Mouse (Mus musculus): ENCODE measurements around the gene Carns1. TPM values are rescaled to one million over a fixed set of nuclear protein-coding genes. Genes with fewer than 3 reads are reported as not detected.

Carns1 gene
- polyA plus RNA-seq, 1 experiment from 2014 or later: 2.6 TPM

GRCm38 (mm10) chr19:4147782-4148490 is 27.3 kb downstream of the Carns1 start:
- Histone ChIP-seq H3K4me3 (peak overlapping the region; percentile 86), H3K36me3 (peaks cover 23% of the 10 kb centered on the region), H3K27me3 (no peaks in the 10 kb centered on the region), H3K4me1 (peaks cover 17% of the 10 kb centered on the region), H3K9me3 (0 out of 2 replicates have a peak, but pooled peaks cover 4% of the 10 kb centered on the region), H3K9ac (peak overlapping the region; percentile 82), H3K27ac (no peak overlapping the region), H3K4me2 (replicated peaks) (peak overlapping the region; percentile 75)
- WGBS: 36% methylated on average over 9 of the region's 9 CpGs
- ATAC-seq (ENCODE audit: insufficient number of reproducible peaks, insufficient read depth, low FRiP score, low TSS enrichment): no peak; the same call in 1 of the 2 replicates

- WGBS: 44% methylated on average over 3 of the region's 3 CpGs
- Histone ChIP-seq H3K36me3 (peaks cover 22% of the 10 kb centered on the region), H3K4me2 (replicated peaks) (no peak overlapping the region), H3K9ac (no peak overlapping the region), H3K9me3 (0 out of 2 replicates have a peak, but pooled peaks cover 4% of the 10 kb centered on the region), H3K27ac (no peak overlapping the region; the same call in 1 of the 2 replicates), H3K4me3 (no peak overlapping the region), H3K4me1 (peaks cover 17% of the 10 kb centered on the region), H3K27me3 (no peaks in the 10 kb centered on the region)
- ATAC-seq (ENCODE audit: insufficient number of reproducible peaks, insufficient read depth, low FRiP score, low TSS enrichment): no peak
Observed at GRCm38 (mm10) chr19:4147022-4147405, 28.3 kb downstream of the Carns1 start.

DNA sequence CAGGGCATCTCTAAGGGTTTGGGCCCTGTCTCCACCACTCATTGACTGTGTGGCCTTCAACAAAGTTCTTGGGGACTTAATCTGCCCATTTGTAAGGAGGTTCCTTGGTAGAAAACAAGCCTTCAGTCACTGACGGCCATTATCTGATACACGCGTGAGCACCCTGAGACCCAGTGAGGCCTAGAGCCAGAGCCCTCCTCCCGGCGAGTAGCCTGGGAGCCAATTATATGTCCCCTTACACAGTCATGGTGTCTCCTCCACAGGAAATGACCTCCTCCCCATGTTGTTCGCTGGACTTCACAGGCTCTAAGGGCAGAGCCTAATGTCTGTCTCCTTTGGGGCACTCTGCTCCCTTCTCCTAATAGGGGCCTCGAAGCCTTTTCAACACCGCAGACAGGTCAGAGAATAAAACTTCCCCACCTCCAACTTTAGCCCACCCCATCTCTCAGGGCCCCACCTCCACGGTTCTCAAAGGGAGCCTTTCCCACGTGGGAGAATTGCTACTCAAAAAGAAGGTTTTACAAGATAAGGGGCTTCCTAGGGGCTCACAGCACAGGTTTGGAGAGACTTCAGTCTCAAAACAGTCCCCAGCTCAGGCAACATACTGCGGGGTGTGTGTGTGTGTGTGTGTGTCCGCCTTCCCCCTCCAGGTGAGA is 28.8 kb downstream of the Carns1 start:
- Histone ChIP-seq H3K4me3 (no peak overlapping the region), H3K9me3 (0 out of 2 replicates have a peak, but pooled peaks cover 4% of the 10 kb centered on the region), H3K27ac (no peak overlapping the region; the same call in 1 of the 2 replicates), H3K9ac (no peak overlapping the region), H3K4me2 (replicated peaks) (no peak overlapping the region), H3K36me3 (peaks cover 18% of the 10 kb centered on the region), H3K27me3 (no peaks in the 10 kb centered on the region), H3K4me1 (peaks cover 17% of the 10 kb centered on the region)
- ATAC-seq (ENCODE audit: insufficient number of reproducible peaks, insufficient read depth, low FRiP score, low TSS enrichment): no peak
- WGBS: 68% methylated on average over 12 of the region's 12 CpGs

- WGBS: 88% methylated on average over 5 of the region's 5 CpGs
- H3K27ac ChIP-seq: no peak overlapping the region
- H3K36me3 ChIP-seq: peaks cover 12% of the 10 kb centered on the region
- H3K4me2 ChIP-seq (replicated peaks): no peak overlapping the region
- H3K4me3 ChIP-seq: no peak overlapping the region
- ATAC-seq (ENCODE audit: insufficient number of reproducible peaks, insufficient read depth, low FRiP score, low TSS enrichment): no peak
- H3K4me1 ChIP-seq: peaks cover 17% of the 10 kb centered on the region
- H3K9ac ChIP-seq: no peak overlapping the region
- no peaks in the 10 kb centered on the region for H3K27me3 ChIP-seq
- 0 out of 2 replicates have a peak, but pooled peaks cover 4% of the 10 kb centered on the region for H3K9me3 ChIP-seq
Observed at GRCm38 (mm10) chr19:4145936-4146335, 29.3 kb downstream of the Carns1 start.

GRCm38 (mm10) chr19:4144550-4145498 is 30.5 kb downstream of the Carns1 start:
- Histone ChIP-seq H3K9me3 (0 out of 2 replicates have a peak, but pooled peaks cover 4% of the 10 kb centered on the region), H3K27me3 (no peaks in the 10 kb centered on the region), H3K27ac (no peak overlapping the region), H3K4me2 (replicated peaks) (no peak overlapping the region), H3K4me3 (no peak overlapping the region), H3K36me3 (peaks cover 1% of the 10 kb centered on the region; the same call in 1 of the 2 replicates), H3K9ac (no peak overlapping the region), H3K4me1 (peaks cover 17% of the 10 kb centered on the region)
- ATAC-seq (ENCODE audit: insufficient number of reproducible peaks, insufficient read depth, low FRiP score, low TSS enrichment): no peak
- WGBS: 77% methylated on average over 16 of the region's 16 CpGs

- 85% methylated on average over 7 of the region's 7 CpGs for WGBS
- no peak for ATAC-seq (ENCODE audit: insufficient number of reproducible peaks, insufficient read depth, low FRiP score, low TSS enrichment)
- Histone ChIP-seq H3K27me3 (no peaks in the 10 kb centered on the region), H3K27ac (no peak within 1 kb of the TSS), H3K4me3 (no peak within 1 kb of the TSS), H3K9ac (no peak within 1 kb of the TSS), H3K4me2 (replicated peaks) (no peak within 1 kb of the TSS), H3K4me1 (peaks cover 7% of the 10 kb centered on the region), H3K9me3 (0 out of 2 replicates have a peak, but pooled peaks cover 4% of the 10 kb centered on the region), H3K36me3 (no peaks in the 10 kb centered on the region)
Observed at GRCm38 (mm10) chr19:4143759-4144268, 31.5 kb downstream of the Carns1 start, which contains the start of gene Cabp4. Gene Cabp4 (minus strand): TSS chr19:4144033.

GRCm38 (mm10) chr19:4142416-4143173 is 32.7 kb downstream of the Carns1 start:
- no peak for ATAC-seq (ENCODE audit: insufficient number of reproducible peaks, insufficient read depth, low FRiP score, low TSS enrichment)
- H3K9ac ChIP-seq: no peak overlapping the region

GRCm38 (mm10) chr19:4140147-4140546 is 35.1 kb downstream of the Carns1 start:
- Histone ChIP-seq H3K4me2 (replicated peaks) (no peak overlapping the region), H3K27ac (no peak overlapping the region), H3K9me3 (no peaks in the 10 kb centered on the region), H3K36me3 (no peaks in the 10 kb centered on the region), H3K9ac (no peak overlapping the region), H3K4me1 (no peaks in the 10 kb centered on the region), H3K4me3 (no peak overlapping the region), H3K27me3 (no peaks in the 10 kb centered on the region)
- no peak for ATAC-seq (ENCODE audit: insufficient number of reproducible peaks, insufficient read depth, low FRiP score, low TSS enrichment)
- 75% methylated on average over 6 of the region's 6 CpGs for WGBS

More at GRCm38 (mm10) chr19:4142416-4143173, 32.7 kb downstream of the Carns1 start:
- 92% methylated on average over 18 of the region's 18 CpGs for WGBS
- Histone ChIP-seq H3K4me3 (no peak overlapping the region), H3K27me3 (no peaks in the 10 kb centered on the region), H3K36me3 (no peaks in the 10 kb centered on the region), H3K4me2 (replicated peaks) (no peak overlapping the region), H3K4me1 (peaks cover under 1% of the 10 kb centered on the region; the same call in 1 of the 2 replicates), H3K27ac (no peak overlapping the region), H3K9me3 (0 out of 2 replicates have a peak, but pooled peaks cover 4% of the 10 kb centered on the region)

- Histone ChIP-seq H3K9me3 (no peaks in the 10 kb centered on the region), H3K4me1 (no peaks in the 10 kb centered on the region), H3K4me3 (no peak within 1 kb of the TSS), H3K27me3 (no peaks in the 10 kb centered on the region), H3K4me2 (replicated peaks) (no peak within 1 kb of the TSS), H3K27ac (no peak within 1 kb of the TSS), H3K9ac (no peak within 1 kb of the TSS), H3K36me3 (no peaks in the 10 kb centered on the region)
- 73% methylated on average over 2 of the region's 2 CpGs for WGBS
- ATAC-seq (ENCODE audit: insufficient number of reproducible peaks, insufficient read depth, low FRiP score, low TSS enrichment): no peak
Observed at GRCm38 (mm10) chr19:4139446-4139845, 35.8 kb downstream of the Carns1 start, which contains the start of gene Gpr152. Gene Gpr152 (plus strand): TSS chr19:4139787.

DNA sequence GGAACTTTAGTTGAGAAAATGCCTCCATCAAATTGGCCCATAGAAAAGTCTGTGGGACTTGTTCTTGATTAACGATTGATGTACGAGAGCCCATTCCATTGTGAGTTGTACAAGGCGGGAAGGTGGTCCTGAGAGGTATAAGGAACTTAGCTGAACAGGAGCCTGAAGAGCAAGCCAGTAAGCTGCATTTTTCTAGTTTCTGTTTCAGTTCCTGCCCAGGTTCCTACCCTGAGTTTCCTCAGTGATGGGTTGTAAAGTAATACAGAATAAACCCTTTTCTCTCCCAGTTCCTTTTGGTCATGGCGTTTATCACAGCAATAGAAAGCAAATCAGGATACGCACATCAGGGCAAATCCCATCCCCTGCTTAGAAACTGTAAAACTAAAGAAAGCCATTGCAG is 37.4 kb downstream of the Carns1 start:
- Histone ChIP-seq H3K4me2 (replicated peaks) (no peak overlapping the region), H3K9me3 (no peaks in the 10 kb centered on the region), H3K4me1 (no peaks in the 10 kb centered on the region), H3K27ac (no peak overlapping the region), H3K27me3 (no peaks in the 10 kb centered on the region), H3K4me3 (no peak overlapping the region), H3K36me3 (peaks cover 5% of the 10 kb centered on the region; the same call in 1 of the 2 replicates), H3K9ac (no peak overlapping the region)
- 81% methylated on average over 5 of the region's 5 CpGs for WGBS
- no peak for ATAC-seq (ENCODE audit: insufficient number of reproducible peaks, insufficient read depth, low FRiP score, low TSS enrichment)
